Mouse (Mus musculus) urinary bladder, postnatal 14 days (tissue): Measurements from ENCODE around the gene Ece1.
A peak's percentile ranks its signal among the peaks of the same experiment; 100 is the strongest.

Experiments
- DNase-seq: peaks from one replicate; pipeline ENCODE4 v3.0.0; 2021; ENCODE audit warnings: low spot score

Gene Ece1

GRCm38 (mm10) chr4:137855741-137856341 is 6.2 kb upstream of the Ece1 start:
- no peak for DNase-seq

- peak; percentile 57 for DNase-seq
These were observed 4.9 kb upstream of the Ece1 start for GRCm38 (mm10) chr4:137857116-137857515.

- no peak for DNase-seq
These were observed 3.7 kb upstream of the Ece1 start for GRCm38 (mm10) chr4:137858371-137858770.

- DNase-seq, result peak; percentile 57
These were observed 501 bp upstream of the Ece1 start for GRCm38 (mm10) chr4:137861461-137862011.

GRCm38 (mm10) chr4:137862516-137863240 is 641 bp downstream of the Ece1 start:
- no peak for DNase-seq

- DNase-seq, result no peak
These were observed 2.0 kb downstream of the Ece1 start for GRCm38 (mm10) chr4:137864031-137864430.

GRCm38 (mm10) chr4:137864769-137865168 is 2.7 kb downstream of the Ece1 start:
- DNase-seq, result no peak

GRCm38 (mm10) chr4:137865221-137865641 is 3.2 kb downstream of the Ece1 start:
- no peak for DNase-seq

- DNase-seq, result peak; percentile 22
These were observed 4.3 kb downstream of the Ece1 start for GRCm38 (mm10) chr4:137866206-137866863.

- peak; percentile 34 for DNase-seq
These were observed 5.2 kb downstream of the Ece1 start for GRCm38 (mm10) chr4:137867225-137867624.

GRCm38 (mm10) chr4:137867675-137868257 is 5.7 kb downstream of the Ece1 start:
- peak; percentile 69 for DNase-seq

GRCm38 (mm10) chr4:137869667-137870274 is 7.7 kb downstream of the Ece1 start:
- DNase-seq, result peak; percentile 41

- DNase-seq, result no peak
These were observed 8.9 kb downstream of the Ece1 start for GRCm38 (mm10) chr4:137870979-137871378.

- DNase-seq, result no peak
These were observed 9.4 kb downstream of the Ece1 start for GRCm38 (mm10) chr4:137871431-137871830.

GRCm38 (mm10) chr4:137874337-137874736 is 12.3 kb downstream of the Ece1 start:
- DNase-seq, result no peak

GRCm38 (mm10) chr4:137874826-137875225 is 12.8 kb downstream of the Ece1 start:
- DNase-seq, result no peak

- no peak for DNase-seq
These were observed 13.5 kb downstream of the Ece1 start for GRCm38 (mm10) chr4:137875466-137876092.

GRCm38 (mm10) chr4:137876834-137877233 is 14.8 kb downstream of the Ece1 start:
- no peak for DNase-seq

- no peak for DNase-seq
These were observed 15.4 kb downstream of the Ece1 start for GRCm38 (mm10) chr4:137877432-137877881.

- DNase-seq, result no peak
These were observed 17.5 kb downstream of the Ece1 start for GRCm38 (mm10) chr4:137879383-137880156.

GRCm38 (mm10) chr4:137881445-137881844 is 19.4 kb downstream of the Ece1 start:
- no peak for DNase-seq
